Mouse (Mus musculus) inflammation-experienced regulatory T-cells, adult 16 weeks (primary cell): Measurements from ENCODE around the gene Dxo. TPM values are rescaled to one million over a fixed set of nuclear protein-coding genes. Genes with fewer than 3 reads are reported as not detected.

ENCODE experiments used
- polyA plus RNA-seq: library from polyadenylated mRNA; unstranded; fragments of 100-300 nt; shearing (Covaris generic); gene quantifications from one replicate; pipeline ENCODE4 v1.2.1, GENCODE M21; 2017

The Dxo gene
- polyA plus RNA-seq = 96.4 TPM

DNA sequence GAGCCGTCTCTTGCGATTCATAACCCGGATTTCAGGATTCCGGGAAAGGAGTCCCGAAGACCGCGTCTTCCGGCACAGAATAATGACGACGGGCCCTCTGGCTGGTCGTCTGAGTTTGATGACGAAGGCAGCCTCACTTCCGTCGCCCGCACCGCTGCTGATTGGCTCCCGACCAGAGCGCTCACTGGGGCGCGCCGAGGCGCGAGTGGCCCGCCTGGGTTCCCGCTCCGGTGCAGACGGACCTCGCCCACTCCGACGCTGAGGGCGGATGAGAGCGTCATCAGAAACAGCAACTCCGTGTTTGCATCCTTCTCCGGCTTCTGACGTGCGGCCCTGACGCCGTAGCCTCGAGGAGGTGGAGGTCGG is at the start of gene Dxo, which contains the start of gene Stk19:
Gene Dxo, plus strand, starts transcription at position 164 of the 366 bp plus-strand sequence.
Gene Stk19, minus strand, starts transcription at position 90 of the 366 bp plus-strand sequence.

GRCm38 (mm10) chr17:34804301-34804700 is 32.5 kb upstream of the Dxo start, which contains the start of gene Cyp21a1:
Gene Cyp21a1 (minus strand): TSS chr17:34804561.

DNA sequence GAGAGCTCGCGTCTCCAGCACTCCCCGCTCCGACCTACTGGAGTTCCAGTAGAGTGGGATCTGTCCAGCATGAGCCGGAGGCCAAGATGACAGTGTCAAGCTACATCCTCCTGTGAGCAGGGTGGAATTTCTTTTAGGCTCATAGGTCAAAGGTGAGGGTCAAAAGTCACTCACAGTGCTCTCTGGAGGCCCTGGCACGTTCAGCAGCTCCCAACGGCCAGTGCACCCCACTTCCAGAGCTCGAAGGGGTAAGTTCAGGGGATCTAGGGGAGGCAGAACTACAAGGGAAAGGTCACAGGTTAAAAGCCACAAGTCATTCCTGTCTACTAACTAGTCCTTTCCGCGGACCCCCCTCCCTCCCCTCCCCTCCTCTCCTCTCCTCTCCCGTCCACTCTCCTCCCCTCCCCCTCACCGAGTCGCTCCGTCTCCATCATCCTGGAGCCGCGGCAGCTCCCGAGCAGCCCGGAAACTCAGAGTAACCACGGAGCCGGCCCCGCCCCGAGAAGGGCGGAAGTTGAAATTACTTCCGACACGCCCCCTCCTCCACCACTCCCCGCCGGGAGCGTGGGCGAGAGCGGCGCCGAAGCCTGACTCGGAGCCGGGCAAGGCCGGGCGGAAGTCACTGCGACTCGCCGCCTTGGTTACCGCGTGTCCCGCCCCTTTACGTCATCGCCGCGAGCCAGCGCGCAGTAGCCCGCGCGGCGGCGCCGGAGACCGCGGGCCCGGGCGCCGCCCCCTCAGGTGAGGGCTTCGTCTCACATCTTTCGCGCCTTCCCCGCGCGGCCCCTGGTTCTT is 13.1 kb downstream of the Dxo start, which contains the start of the genes Skiv2l and Nelfe:
Gene Skiv2l, minus strand, starts transcription at position 489 of the 795 bp plus-strand sequence.
Gene Nelfe, plus strand, starts transcription at position 670 of the 795 bp plus-strand sequence.

GRCm38 (mm10) chr17:34862416-34863081 is 25.7 kb downstream of the Dxo start, which contains the start of gene Cfb:
Gene Cfb (minus strand): TSS chr17:34862518.

GRCm38 (mm10) chr17:34879336-34879879 is 42.6 kb downstream of the Dxo start, which contains the start of gene Zbtb12:
Gene Zbtb12 (plus strand): TSS chr17:34879483.

GRCm38 (mm10) chr17:34881683-34882310 is 45.0 kb downstream of the Dxo start, which contains the start of gene Gm20547:
Gene Gm20547 (minus strand): TSS chr17:34882042.

Other genes starting within 250 kb of the Dxo start
- 285 TPM for gene Gpsm3, start 247.2 kb upstream of the Dxo start, polyA plus RNA-seq
- gene Pbx2, start 245.8 kb upstream of the Dxo start, polyA plus RNA-seq = 12.8 TPM
- 2.7 TPM for gene Ager, start 239.2 kb upstream of the Dxo start, polyA plus RNA-seq
- gene Rnf5, start 233.3 kb upstream of the Dxo start, polyA plus RNA-seq = 115 TPM
- 32.6 TPM for gene Agpat1, start 232.8 kb upstream of the Dxo start, polyA plus RNA-seq
- gene Egfl8, start 221.0 kb upstream of the Dxo start, polyA plus RNA-seq = 3.8 TPM
- gene Ppt2, start 208.5 kb upstream of the Dxo start, polyA plus RNA-seq = 28.1 TPM
- gene Prrt1, start 207.5 kb upstream of the Dxo start, polyA plus RNA-seq = 3.8 TPM
- 5.5 TPM for gene Fkbpl, start 192.3 kb upstream of the Dxo start, polyA plus RNA-seq
- 95.5 TPM for gene Atf6b, start 189.9 kb upstream of the Dxo start, polyA plus RNA-seq
- gene Tnxb, start 166.5 kb upstream of the Dxo start, polyA plus RNA-seq = not detected
- gene C4b, start 93.1 kb upstream of the Dxo start, polyA plus RNA-seq = not detected
- not detected for gene Cyp21a1, start 32.5 kb upstream of the Dxo start, polyA plus RNA-seq
- 38.5 TPM for gene Stk19, start 74 bp upstream of the Dxo start, polyA plus RNA-seq
- gene Skiv2l, start 13.2 kb downstream of the Dxo start, polyA plus RNA-seq = 169 TPM
- 48.6 TPM for gene Nelfe, start 13.4 kb downstream of the Dxo start, polyA plus RNA-seq
- gene Cfb, start 25.5 kb downstream of the Dxo start, polyA plus RNA-seq = 1.4 TPM
- 0.66 TPM for gene Zbtb12, start 42.5 kb downstream of the Dxo start, polyA plus RNA-seq
- not detected for gene Gm20547, start 45.0 kb downstream of the Dxo start, polyA plus RNA-seq
- 3.3 TPM for gene C2, start 61.2 kb downstream of the Dxo start, polyA plus RNA-seq
- 45.6 TPM for gene Ehmt2, start 61.5 kb downstream of the Dxo start, polyA plus RNA-seq
- gene Slc44a4, start 77.4 kb downstream of the Dxo start, polyA plus RNA-seq = not detected
- 107 TPM for gene Neu1, start 94.2 kb downstream of the Dxo start, polyA plus RNA-seq
- gene Hspa1b, start 122.2 kb downstream of the Dxo start, polyA plus RNA-seq = 15.1 TPM
- not detected for gene Gm20481, start 132.9 kb downstream of the Dxo start, polyA plus RNA-seq
- gene Hspa1a, start 135.1 kb downstream of the Dxo start, polyA plus RNA-seq = 4.3 TPM
- gene Hspa1l, start 135.7 kb downstream of the Dxo start, polyA plus RNA-seq = 0.13 TPM
- 60.3 TPM for gene Lsm2, start 144.8 kb downstream of the Dxo start, polyA plus RNA-seq
- gene Vars, start 164.0 kb downstream of the Dxo start, polyA plus RNA-seq = 276 TPM
- gene Vwa7, start 179.6 kb downstream of the Dxo start, polyA plus RNA-seq = 0.44 TPM
- 4.4 TPM for gene Sapcd1, start 191.0 kb downstream of the Dxo start, polyA plus RNA-seq
- gene Msh5, start 209.7 kb downstream of the Dxo start, polyA plus RNA-seq = 1.5 TPM
- gene Clic1, start 212.9 kb downstream of the Dxo start, polyA plus RNA-seq = 611 TPM
- gene Ddah2, start 222.0 kb downstream of the Dxo start, polyA plus RNA-seq = 2.5 TPM
- not detected for gene Ly6g6c, start 228.4 kb downstream of the Dxo start, polyA plus RNA-seq
- not detected for gene Mpig6b, start 229.2 kb downstream of the Dxo start, polyA plus RNA-seq
- gene Ly6g6e, start 239.9 kb downstream of the Dxo start, polyA plus RNA-seq = not detected
- gene Ly6g6d, start 241.0 kb downstream of the Dxo start, polyA plus RNA-seq = not detected
- not detected for gene Ly6g6f, start 248.6 kb downstream of the Dxo start, polyA plus RNA-seq